Mouse (Mus musculus): ENCODE data around the gene Fbxo30. TPM values are rescaled to one million over a fixed set of nuclear protein-coding genes. Genes with fewer than 3 reads are reported as not detected.
A peak's percentile ranks its signal among the peaks of the same experiment; 100 is the strongest.
"Not testable (repeated sequence)": the region's sequence is repeated elsewhere in the genome, so short reads cannot be mapped to it uniquely, and the experiment has no call there.

Gene Fbxo30
- polyA plus RNA-seq, 1 experiment from 2014 or later = 49.5 TPM

DNA sequence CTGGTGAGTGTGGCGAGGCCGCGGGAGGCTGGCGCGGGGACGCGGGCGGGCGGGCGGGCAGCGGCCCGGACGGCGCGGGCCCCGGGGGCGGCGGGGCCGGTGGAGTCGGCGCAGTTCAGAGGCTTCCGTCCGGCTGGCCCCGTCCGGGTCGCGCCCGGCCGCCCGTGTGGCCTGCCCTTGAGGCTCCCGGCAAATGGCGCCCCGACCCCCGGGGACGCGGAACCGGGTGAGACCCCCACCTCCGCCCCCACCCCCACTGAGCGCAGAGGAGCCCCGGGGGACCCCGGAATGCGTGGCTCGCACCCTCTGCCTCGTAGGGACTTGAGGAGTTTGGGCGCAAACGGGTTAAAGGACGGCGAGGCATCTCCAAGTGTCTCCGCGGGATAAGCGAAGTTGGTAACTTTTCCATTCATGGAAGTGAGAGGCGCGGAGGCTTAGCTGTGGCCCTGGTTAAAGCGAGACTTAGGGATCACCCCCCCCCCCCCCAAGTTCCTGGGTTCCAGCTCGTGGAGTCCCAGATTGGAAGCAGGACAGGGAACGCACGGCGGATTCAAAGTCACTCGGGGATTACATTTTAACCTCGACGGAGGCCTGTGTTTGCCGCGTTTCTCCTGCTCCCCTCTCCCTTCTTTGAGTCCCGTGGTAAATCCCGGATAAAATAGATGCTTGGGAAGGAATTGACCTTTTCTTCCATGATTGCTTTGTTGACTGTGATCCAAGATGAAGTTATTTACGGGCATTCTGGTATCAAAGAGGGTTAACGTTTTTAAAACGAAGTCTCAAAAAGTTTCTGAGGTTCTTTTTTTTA is 572 bp downstream of the Fbxo30 start:
- peak; percentile 75 for DNase-seq (ENCODE audit: extremely low spot score, low spot score)
- Histone ChIP-seq H3K4me1 (peaks cover 20% of the 10 kb centered on the region), H3K27me3 (ENCODE audit: poor library complexity, severe bottlenecking) (0 out of 2 replicates have a peak, but pooled peaks cover 3% of the 10 kb centered on the region), H3K4me3 (peak overlapping the region; percentile 94), H3K27ac (peak overlapping the region; percentile 99), H3K9me3 (peaks cover 4% of the 10 kb centered on the region), H3K36me3 (replicated peaks) (peaks cover 10% of the 10 kb centered on the region)
- under 1% methylated on average over 43 of the region's 68 CpGs for WGBS

DNA sequence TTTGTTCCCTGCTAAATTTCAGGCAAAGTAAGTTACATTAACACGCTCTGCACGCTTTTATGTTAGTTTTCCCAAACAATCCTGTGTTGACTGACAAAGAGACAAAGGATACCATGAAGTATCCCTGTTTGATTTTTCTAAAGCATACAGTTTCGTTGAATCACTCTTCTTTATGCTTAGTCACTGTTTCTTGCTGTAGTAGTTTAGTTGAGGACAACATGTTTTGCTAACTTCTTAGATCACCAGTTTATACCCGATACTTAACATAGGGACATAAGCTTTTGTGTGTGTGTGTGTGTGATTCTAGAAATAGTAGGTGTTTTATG is 1.1 kb downstream of the Fbxo30 start:
- Histone ChIP-seq H3K27ac (peak overlapping the region; percentile 99), H3K4me3 (peak overlapping the region; percentile 94), H3K4me1 (peaks cover 20% of the 10 kb centered on the region), H3K9me3 (peaks cover 4% of the 10 kb centered on the region), H3K27me3 (ENCODE audit: poor library complexity, severe bottlenecking) (0 out of 2 replicates have a peak, but pooled peaks cover 3% of the 10 kb centered on the region), H3K36me3 (replicated peaks) (peaks cover 12% of the 10 kb centered on the region)
- no peak for DNase-seq (ENCODE audit: extremely low spot score, low spot score)
- 3% methylated on average over 4 of the region's 4 CpGs for WGBS

DNA sequence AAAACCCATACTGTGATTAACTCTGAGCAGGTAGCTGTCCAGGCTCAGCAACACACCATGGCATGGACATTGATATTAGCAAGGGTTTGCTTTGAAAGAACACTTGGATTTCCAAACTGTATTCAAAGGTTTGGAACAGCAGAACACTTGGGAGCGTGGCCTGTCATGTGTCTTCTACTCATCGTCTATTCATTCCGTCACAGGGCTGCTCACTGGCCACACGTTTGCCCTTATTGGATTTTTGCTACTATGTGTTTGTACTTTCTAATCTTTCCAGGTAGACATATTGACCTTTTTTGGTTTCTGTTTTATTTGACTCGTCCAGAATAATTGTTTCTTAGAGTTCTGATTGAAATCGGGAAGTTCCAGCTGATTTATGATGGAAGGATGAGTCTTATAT is 17.3 kb downstream of the Fbxo30 start:
- Histone ChIP-seq H3K4me1 (no peaks in the 10 kb centered on the region), H3K27me3 (ENCODE audit: poor library complexity, severe bottlenecking) (no peaks in the 10 kb centered on the region), H3K9me3 (no peaks in the 10 kb centered on the region), H3K36me3 (replicated peaks) (peaks cover 53% of the 10 kb centered on the region), H3K4me3 (no peak overlapping the region), H3K27ac (no peak overlapping the region)
- 93% methylated on average over 6 of the region's 6 CpGs for WGBS
- DNase-seq (ENCODE audit: extremely low spot score, low spot score) = no peak

DNA sequence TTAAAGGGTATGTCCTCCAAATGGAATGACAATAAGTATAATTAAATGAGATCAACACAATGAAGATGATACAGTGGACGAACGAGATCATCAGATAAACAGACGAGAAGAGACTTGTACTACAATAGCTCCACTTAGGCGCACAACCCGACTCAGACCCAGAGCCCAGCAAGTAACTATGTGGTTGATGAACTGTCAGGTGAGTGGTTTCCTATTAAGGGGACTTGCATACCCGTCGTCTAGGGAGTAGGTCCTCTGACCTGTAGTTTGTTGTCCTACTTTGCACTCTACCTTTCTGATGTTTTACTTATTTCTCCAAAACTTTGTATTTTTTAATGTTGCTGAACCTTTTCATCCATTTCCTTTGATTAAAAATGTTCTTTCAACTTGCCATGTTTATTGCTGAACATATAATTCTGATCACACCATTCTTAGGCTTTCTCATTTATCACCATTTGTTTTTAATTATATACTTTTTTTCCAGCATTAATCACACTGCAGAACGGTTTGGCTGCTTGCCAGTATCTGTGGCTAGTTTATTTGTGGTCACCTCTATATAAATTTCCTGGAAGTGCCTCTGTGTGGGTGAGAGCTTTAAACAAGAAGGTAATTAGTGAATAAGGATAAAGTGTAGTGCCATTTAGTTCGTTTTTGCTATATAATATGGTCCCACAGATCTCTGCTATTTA is 24.4 kb downstream of the Fbxo30 start:
- no peaks in the 10 kb centered on the region for H3K4me1 ChIP-seq
- H3K27me3 ChIP-seq (ENCODE audit: poor library complexity, severe bottlenecking) = no peaks in the 10 kb centered on the region
- no peak overlapping the region for H3K27ac ChIP-seq
- H3K36me3 ChIP-seq (replicated peaks) = peaks cover 4% of the 10 kb centered on the region; the same call in 1 of the 2 replicates
- DNase-seq (ENCODE audit: extremely low spot score, low spot score) = no peak
- WGBS = 90% methylated on average over 9 of the region's 9 CpGs
- no peak overlapping the region for H3K4me3 ChIP-seq
- no peaks in the 10 kb centered on the region for H3K9me3 ChIP-seq

DNA sequence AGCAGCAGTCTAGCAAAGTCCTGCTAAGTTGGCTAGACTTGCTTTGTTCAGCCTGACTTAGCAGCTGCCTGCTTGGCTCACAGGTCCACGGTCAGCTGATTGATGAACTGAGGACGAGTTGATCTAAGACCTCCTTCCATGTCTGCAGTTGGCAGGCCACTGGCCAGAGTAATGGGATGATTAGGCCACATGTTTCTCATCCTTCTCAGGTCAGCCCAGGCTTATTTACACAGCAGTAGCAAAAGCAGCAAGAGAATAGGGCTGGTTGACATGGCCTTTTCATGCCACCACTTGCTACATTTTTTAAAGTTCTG is 24.9 kb downstream of the Fbxo30 start:
- Histone ChIP-seq H3K4me1 (no peaks in the 10 kb centered on the region), H3K9me3 (no peaks in the 10 kb centered on the region), H3K36me3 (replicated peaks) (peaks cover 4% of the 10 kb centered on the region; the same call in 1 of the 2 replicates), H3K4me3 (no peak overlapping the region), H3K27ac (no peak overlapping the region), H3K27me3 (ENCODE audit: poor library complexity, severe bottlenecking) (no peaks in the 10 kb centered on the region)
- WGBS = 77% methylated on average over 2 of the region's 2 CpGs
- DNase-seq (ENCODE audit: extremely low spot score, low spot score) = no peak

DNA sequence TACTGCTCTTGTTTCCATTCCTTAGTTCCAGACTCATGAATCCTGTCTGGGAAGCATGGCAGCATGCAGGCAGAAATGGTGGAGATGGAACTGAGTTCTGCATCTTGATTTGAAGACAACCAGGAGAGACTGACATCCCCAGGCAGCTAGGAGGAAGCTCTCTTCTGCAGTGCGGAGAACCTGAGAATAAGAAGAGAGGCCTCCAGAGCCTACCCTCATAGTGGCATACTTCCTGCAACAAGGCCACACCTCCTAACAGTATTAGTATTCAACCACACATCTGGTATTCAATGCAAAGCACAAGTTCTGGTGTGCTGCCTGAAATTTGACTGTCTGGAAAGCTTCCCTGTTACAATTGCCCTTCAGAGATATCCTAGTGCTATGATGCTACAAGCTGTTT is 28.7 kb downstream of the Fbxo30 start:
- DNase-seq (ENCODE audit: extremely low spot score, low spot score) = no peak
- no peaks in the 10 kb centered on the region for H3K9me3 ChIP-seq
- H3K4me3 ChIP-seq = no peak overlapping the region
- H3K36me3 ChIP-seq (replicated peaks) = peaks cover 4% of the 10 kb centered on the region; the same call in 1 of the 2 replicates
- WGBS = 91% methylated on average over 1 of the region's 1 CpGs
- no peaks in the 10 kb centered on the region for H3K27me3 ChIP-seq (ENCODE audit: poor library complexity, severe bottlenecking)
- H3K27ac ChIP-seq = no peak overlapping the region
- H3K4me1 ChIP-seq = no peaks in the 10 kb centered on the region

DNA sequence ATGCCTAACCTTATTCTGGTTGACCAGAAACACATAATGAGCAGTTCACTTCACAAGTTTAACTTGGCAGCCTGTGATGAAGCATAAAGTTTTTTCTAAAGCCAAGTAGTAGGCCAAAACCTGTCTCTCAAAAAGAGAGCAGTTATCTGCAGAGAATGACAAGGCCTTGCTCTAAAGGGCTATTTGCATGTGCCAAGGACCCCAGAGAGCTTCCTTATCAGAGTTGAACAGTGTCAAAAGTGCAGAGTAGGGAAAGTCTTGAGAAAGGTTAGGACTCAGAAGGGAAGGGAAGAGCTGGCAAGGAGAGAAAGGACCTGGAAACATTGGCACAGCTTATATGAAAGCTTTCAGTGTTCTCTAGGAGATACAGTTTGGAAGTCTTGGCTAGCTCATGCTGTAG is 29.4 kb downstream of the Fbxo30 start:
- no peaks in the 10 kb centered on the region for H3K9me3 ChIP-seq
- H3K4me1 ChIP-seq = no peaks in the 10 kb centered on the region
- H3K4me3 ChIP-seq = no peak overlapping the region
- peaks cover 4% of the 10 kb centered on the region; the same call in 1 of the 2 replicates for H3K36me3 ChIP-seq (replicated peaks)
- H3K27me3 ChIP-seq (ENCODE audit: poor library complexity, severe bottlenecking) = no peaks in the 10 kb centered on the region
- no peak overlapping the region for H3K27ac ChIP-seq
- no peak for DNase-seq (ENCODE audit: extremely low spot score, low spot score)

DNA sequence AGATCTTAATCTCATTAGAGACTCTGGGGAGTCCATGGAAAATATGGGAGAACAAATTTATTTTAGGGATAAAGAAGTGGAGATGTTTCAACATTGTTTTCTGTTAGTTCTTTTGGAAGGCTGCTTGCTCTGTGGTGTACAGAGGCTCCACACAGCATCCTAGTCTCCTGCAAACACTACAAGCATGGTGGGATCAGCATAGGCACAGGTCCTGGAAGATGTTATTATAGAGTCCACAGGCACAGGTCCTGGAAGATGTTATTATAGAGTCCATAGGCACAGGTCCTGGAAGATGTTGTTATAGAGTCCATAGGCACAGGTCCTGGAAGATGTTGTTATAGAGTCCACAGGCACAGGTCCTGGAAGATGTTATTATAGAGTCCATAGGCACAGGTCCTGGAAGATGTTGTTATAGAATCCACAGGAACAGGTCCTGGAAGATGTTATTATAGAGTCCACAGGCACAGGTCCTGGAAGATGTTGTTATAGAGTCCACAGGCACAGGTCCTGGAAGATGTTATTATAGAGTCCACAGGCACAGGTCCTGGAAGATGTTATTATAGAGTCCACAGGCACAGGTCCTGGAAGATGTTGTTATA is 36.8 kb downstream of the Fbxo30 start:
- DNase-seq (ENCODE audit: extremely low spot score, low spot score); H3K27ac ChIP-seq; H3K9me3 ChIP-seq; H3K4me1 ChIP-seq; H3K36me3 ChIP-seq (replicated peaks); H3K4me3 ChIP-seq; H3K27me3 ChIP-seq (ENCODE audit: poor library complexity, severe bottlenecking): not testable (repeated sequence)

DNA sequence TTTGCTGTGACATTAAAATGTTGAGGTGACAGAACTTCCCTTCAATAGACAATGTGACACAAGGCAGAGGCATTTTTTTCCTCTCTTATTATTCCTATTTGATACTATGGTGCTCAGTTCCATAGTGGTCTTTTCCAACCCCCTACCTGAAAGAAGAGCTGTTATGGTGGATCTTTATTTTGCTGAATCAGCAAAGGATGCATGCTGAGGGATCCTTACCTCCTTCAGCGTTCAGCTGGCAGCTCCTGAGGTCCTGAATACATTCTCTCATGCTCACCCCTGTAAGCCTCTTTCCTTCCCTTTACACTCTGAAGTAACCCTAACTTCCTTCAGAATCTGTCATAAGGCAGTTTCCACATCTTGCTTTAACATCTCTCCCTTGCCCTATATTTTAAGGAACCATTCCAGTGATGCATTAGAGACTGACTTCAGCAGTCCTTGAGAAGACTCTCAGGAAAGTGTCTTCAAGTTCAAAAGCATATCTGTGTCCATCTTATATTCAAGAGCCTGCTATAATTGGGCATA is 38.4 kb downstream of the Fbxo30 start:
- H3K9me3 ChIP-seq = no peaks in the 10 kb centered on the region
- no peak overlapping the region for H3K27ac ChIP-seq
- no peaks in the 10 kb centered on the region for H3K4me1 ChIP-seq
- DNase-seq (ENCODE audit: extremely low spot score, low spot score) = no peak
- no peaks in the 10 kb centered on the region for H3K36me3 ChIP-seq (replicated peaks)
- H3K4me3 ChIP-seq = no peak overlapping the region
- H3K27me3 ChIP-seq (ENCODE audit: poor library complexity, severe bottlenecking) = no peaks in the 10 kb centered on the region
- 88% methylated on average over 1 of the region's 1 CpGs for WGBS

DNA sequence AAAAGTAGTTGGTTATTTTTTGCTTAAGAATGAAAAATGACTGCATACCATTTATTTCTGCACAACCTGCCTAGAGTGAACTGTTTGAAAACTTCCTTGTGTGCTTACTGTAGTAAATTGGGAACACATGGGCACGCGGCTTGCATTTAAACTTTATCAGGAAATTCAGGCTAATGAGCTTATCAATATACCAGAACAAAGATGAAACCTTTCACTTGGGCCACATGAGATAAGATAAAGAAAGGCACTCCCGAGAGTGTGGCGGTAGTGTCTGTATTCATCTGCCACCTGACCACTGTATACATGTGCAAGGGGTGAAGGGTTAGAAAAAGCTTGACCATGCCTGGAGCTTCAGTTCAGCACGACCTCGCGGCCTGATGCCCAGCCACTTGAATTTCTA is 41.2 kb downstream of the Fbxo30 start:
- Histone ChIP-seq H3K27me3 (ENCODE audit: poor library complexity, severe bottlenecking) (no peaks in the 10 kb centered on the region), H3K27ac (no peak overlapping the region), H3K4me1 (no peaks in the 10 kb centered on the region), H3K36me3 (replicated peaks) (no peaks in the 10 kb centered on the region), H3K9me3 (no peaks in the 10 kb centered on the region), H3K4me3 (no peak overlapping the region)
- DNase-seq (ENCODE audit: extremely low spot score, low spot score) = no peak
- 87% methylated on average over 7 of the region's 7 CpGs for WGBS

DNA sequence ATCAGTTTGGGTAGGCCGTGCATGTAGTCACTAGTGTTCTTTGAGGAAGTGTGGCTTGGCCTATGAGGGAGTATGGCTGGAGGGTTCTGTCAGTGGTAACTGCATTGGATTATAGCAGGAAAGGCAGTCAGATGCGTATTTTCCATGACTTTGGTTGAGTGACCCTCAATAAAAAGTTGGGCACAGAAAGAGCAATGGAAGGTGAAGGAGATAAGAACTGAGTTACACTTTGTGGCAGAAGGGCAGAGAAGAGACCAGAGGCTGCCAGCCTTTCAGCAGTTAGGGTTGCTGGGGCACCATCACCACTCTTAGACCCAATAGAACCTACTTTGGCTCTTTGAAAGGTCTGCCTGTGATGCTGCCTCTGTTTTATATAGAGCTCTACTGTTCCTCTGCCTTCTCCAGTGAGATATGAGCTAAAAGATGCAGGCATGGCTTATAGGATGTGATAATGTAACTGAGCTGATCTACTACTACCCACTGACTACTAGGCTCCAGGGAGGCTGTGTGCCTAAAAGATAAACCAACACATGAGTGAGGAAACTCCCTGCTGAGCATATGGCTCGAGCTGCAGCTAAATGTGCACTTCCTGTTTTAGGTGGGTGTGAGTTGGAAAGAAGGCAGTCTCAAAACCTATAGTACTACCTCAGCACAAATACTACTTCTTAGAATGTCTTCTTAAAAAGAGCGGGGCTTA is 42.2 kb downstream of the Fbxo30 start:
- 85% methylated on average over 4 of the region's 4 CpGs for WGBS
- no peak for DNase-seq (ENCODE audit: extremely low spot score, low spot score)
- Histone ChIP-seq H3K27me3 (ENCODE audit: poor library complexity, severe bottlenecking) (no peaks in the 10 kb centered on the region), H3K4me1 (no peaks in the 10 kb centered on the region), H3K36me3 (replicated peaks) (no peaks in the 10 kb centered on the region), H3K9me3 (no peaks in the 10 kb centered on the region), H3K4me3 (no peak overlapping the region), H3K27ac (no peak overlapping the region)

DNA sequence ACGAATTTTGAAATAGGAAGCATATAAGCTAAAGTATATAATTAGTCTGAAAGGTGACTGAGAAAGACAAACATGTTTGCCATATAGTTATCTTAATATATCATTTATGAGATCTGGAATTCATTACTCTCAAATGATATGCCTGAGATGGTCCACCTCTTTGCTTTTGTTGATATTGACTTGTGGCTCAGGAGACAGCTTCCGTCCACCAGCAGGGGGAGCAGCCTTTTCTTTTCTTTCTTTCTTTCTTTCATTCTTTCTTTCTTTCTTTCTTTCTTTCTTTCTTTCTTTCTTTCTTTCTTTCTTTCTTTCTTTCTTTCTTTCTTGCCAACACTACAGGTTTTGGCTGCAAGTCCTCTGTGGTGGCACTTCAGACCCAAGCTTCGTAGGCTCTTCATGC is 45.4 kb downstream of the Fbxo30 start:
- H3K27me3 ChIP-seq (ENCODE audit: poor library complexity, severe bottlenecking) = no peaks in the 10 kb centered on the region
- 90% methylated on average over 3 of the region's 3 CpGs for WGBS
- DNase-seq (ENCODE audit: extremely low spot score, low spot score) = no peak

More for the DNA sequence above, 45.4 kb downstream of the Fbxo30 start:
- H3K4me1 ChIP-seq = no peaks in the 10 kb centered on the region
- no peaks in the 10 kb centered on the region for H3K9me3 ChIP-seq
- H3K27ac ChIP-seq = no peak overlapping the region
- no peaks in the 10 kb centered on the region for H3K36me3 ChIP-seq (replicated peaks)
- no peak overlapping the region for H3K4me3 ChIP-seq
